Mouse (Mus musculus) right cerebral cortex, adult 18-20 months (tissue): ENCODE results near the gene Mars2.

Source experiments
- DNase-seq: peaks from one replicate; pipeline ENCODE4 v3.0.0; 2022; ENCODE audit warnings: mixed read lengths

Gene Mars2

GRCm38 (mm10) chr1:55223026-55223425 lies 14.0 kb upstream of the Mars2 start:
- no peak for DNase-seq

- DNase-seq: no peak
These were observed 12.9 kb upstream of the Mars2 start for GRCm38 (mm10) chr1:55224111-55224510.

- no peak for DNase-seq
These were observed 11.6 kb upstream of the Mars2 start for GRCm38 (mm10) chr1:55225398-55225797.

GRCm38 (mm10) chr1:55226011-55226857 lies 10.7 kb upstream of the Mars2 start, which contains the start of gene Rftn2:
Gene Rftn2, minus strand, starts transcription at chr1:55226782.
- DNase-seq: no peak

- no peak for DNase-seq
These were observed 9.6 kb upstream of the Mars2 start for GRCm38 (mm10) chr1:55227376-55227775.

- no peak for DNase-seq
These were observed 8.6 kb upstream of the Mars2 start for GRCm38 (mm10) chr1:55228256-55228884.

- DNase-seq: no peak
These were observed 2.0 kb upstream of the Mars2 start for GRCm38 (mm10) chr1:55234910-55235520.

- DNase-seq: no peak
These were observed 490 bp upstream of the Mars2 start for GRCm38 (mm10) chr1:55236487-55236886.

- peak; percentile 24 for DNase-seq
These were observed 725 bp downstream of the Mars2 start for GRCm38 (mm10) chr1:55237643-55238161.

- no peak for DNase-seq
These were observed 1.5 kb downstream of the Mars2 start for GRCm38 (mm10) chr1:55238496-55238895.

- peak; percentile 36 for DNase-seq
These were observed 2.3 kb downstream of the Mars2 start for GRCm38 (mm10) chr1:55239237-55239636.

- no peak for DNase-seq
These were observed 9.4 kb downstream of the Mars2 start for GRCm38 (mm10) chr1:55246374-55246773.

- no peak for DNase-seq
These were observed 27.4 kb downstream of the Mars2 start for GRCm38 (mm10) chr1:55264385-55264784.

GRCm38 (mm10) chr1:55265447-55265846 lies 28.5 kb downstream of the Mars2 start:
- DNase-seq: no peak

- DNase-seq: no peak
These were observed 42.1 kb downstream of the Mars2 start for GRCm38 (mm10) chr1:55279081-55279480.
